Mouse (Mus musculus): ENCODE results near the gene Trak1.

The Trak1 gene

GRCm38 (mm10) chr9:121293187-121293586 lies 4.1 kb upstream of the Trak1 start:
- in situ Hi-C loops (cut with MboI, MseI): no loop called here

- in situ Hi-C loops (cut with MboI, MseI): loop anchor here (5.0 kb wide), 1 partner anchor 52 kb away; no protein-coding TSS in a partner anchor
Observed at GRCm38 (mm10) chr9:121295221-121295620, 2.1 kb upstream of the Trak1 start.

- in situ Hi-C loops (cut with MboI, MseI): loop anchor here (5.0 kb wide), 1 partner anchor 49 kb away; no protein-coding TSS in a partner anchor
Observed at GRCm38 (mm10) chr9:121298065-121298398, 730 bp downstream of the Trak1 start.

GRCm38 (mm10) chr9:121298411-121299091 lies 1.2 kb downstream of the Trak1 start:
- in situ Hi-C loops (cut with MboI, MseI): loop anchor here (5.0 kb wide), 1 partner anchor 49 kb away; no protein-coding TSS in a partner anchor

- in situ Hi-C loops (cut with MboI, MseI): loop anchor here (5.0 kb wide), 1 partner anchor 48 kb away; no protein-coding TSS in a partner anchor
Observed at GRCm38 (mm10) chr9:121299223-121299755, 2.0 kb downstream of the Trak1 start.

GRCm38 (mm10) chr9:121299976-121300570 lies 2.8 kb downstream of the Trak1 start:
- in situ Hi-C loops (cut with MboI, MseI): loop anchor here (5.0 kb wide), 1 partner anchor 47 kb away; no protein-coding TSS in a partner anchor

GRCm38 (mm10) chr9:121301041-121301920 lies 4.0 kb downstream of the Trak1 start:
- in situ Hi-C loops (cut with MboI, MseI): no loop called here

GRCm38 (mm10) chr9:121302543-121302942 lies 5.2 kb downstream of the Trak1 start:
- in situ Hi-C loops (cut with MboI, MseI): no loop called here

GRCm38 (mm10) chr9:121303086-121303485 lies 5.8 kb downstream of the Trak1 start:
- in situ Hi-C loops (cut with MboI, MseI): no loop called here

GRCm38 (mm10) chr9:121303748-121304147 lies 6.4 kb downstream of the Trak1 start:
- in situ Hi-C loops (cut with MboI, MseI): no loop called here

- in situ Hi-C loops (cut with MboI, MseI): no loop called here
Observed at GRCm38 (mm10) chr9:121304520-121304919, 7.2 kb downstream of the Trak1 start.

GRCm38 (mm10) chr9:121305456-121305855 lies 8.2 kb downstream of the Trak1 start:
- in situ Hi-C loops (cut with MboI, MseI): no loop called here

- in situ Hi-C loops (cut with MboI, MseI): no loop called here
Observed at GRCm38 (mm10) chr9:121309287-121309686, 12.0 kb downstream of the Trak1 start.

- in situ Hi-C loops (cut with MboI, MseI): no loop called here
Observed at GRCm38 (mm10) chr9:121310501-121310900, 13.2 kb downstream of the Trak1 start.

- in situ Hi-C loops (cut with MboI, MseI): no loop called here
Observed at GRCm38 (mm10) chr9:121311846-121312236, 14.5 kb downstream of the Trak1 start.

- in situ Hi-C loops (cut with MboI, MseI): no loop called here
Observed at GRCm38 (mm10) chr9:121312237-121312891, 15.1 kb downstream of the Trak1 start.

GRCm38 (mm10) chr9:121313656-121314374 lies 16.5 kb downstream of the Trak1 start:
- in situ Hi-C loops (cut with MboI, MseI): no loop called here

- in situ Hi-C loops (cut with MboI, MseI): no loop called here
Observed at GRCm38 (mm10) chr9:121314541-121315152, 17.3 kb downstream of the Trak1 start.

- in situ Hi-C loops (cut with MboI, MseI): no loop called here
Observed at GRCm38 (mm10) chr9:121315901-121316595, 18.7 kb downstream of the Trak1 start.

All from T-helper 2 cell (primary cell).